Mouse (Mus musculus): ENCODE measurements around the gene Dagla. TPM values are rescaled to one million over a fixed set of nuclear protein-coding genes. Genes with fewer than 3 reads are reported as not detected.

Dagla gene
- total RNA-seq, 2 experiments from 2014 or later, result not detected

- ATAC-seq (ENCODE audit: poor library complexity, severe bottlenecking), result no peak
Observed at GRCm38 (mm10) chr19:10308990-10309389, 4.3 kb upstream of the Dagla start.

GRCm38 (mm10) chr19:10307941-10308340 is 3.3 kb upstream of the Dagla start:
- no peak for ATAC-seq (ENCODE audit: poor library complexity, severe bottlenecking)

GRCm38 (mm10) chr19:10307351-10307750 is 2.7 kb upstream of the Dagla start:
- ATAC-seq (ENCODE audit: poor library complexity, severe bottlenecking), result no peak

- ATAC-seq (ENCODE audit: poor library complexity, severe bottlenecking), result no peak
Observed at GRCm38 (mm10) chr19:10306521-10307243, 2.0 kb upstream of the Dagla start.

GRCm38 (mm10) chr19:10305640-10306039 is 963 bp upstream of the Dagla start:
- ATAC-seq (ENCODE audit: poor library complexity, severe bottlenecking), result no peak

- ATAC-seq (ENCODE audit: poor library complexity, severe bottlenecking), result no peak
Observed at GRCm38 (mm10) chr19:10304395-10304794, 282 bp downstream of the Dagla start.

GRCm38 (mm10) chr19:10302852-10303251 is 1.8 kb downstream of the Dagla start:
- ATAC-seq (ENCODE audit: poor library complexity, severe bottlenecking), result no peak

GRCm38 (mm10) chr19:10301866-10302356 is 2.8 kb downstream of the Dagla start:
- ATAC-seq (ENCODE audit: poor library complexity, severe bottlenecking), result no peak

GRCm38 (mm10) chr19:10301263-10301662 is 3.4 kb downstream of the Dagla start:
- no peak for ATAC-seq (ENCODE audit: poor library complexity, severe bottlenecking)

- ATAC-seq (ENCODE audit: poor library complexity, severe bottlenecking), result no peak
Observed at GRCm38 (mm10) chr19:10300809-10301208, 3.9 kb downstream of the Dagla start.

- no peak for ATAC-seq (ENCODE audit: poor library complexity, severe bottlenecking)
Observed at GRCm38 (mm10) chr19:10298268-10298667, 6.4 kb downstream of the Dagla start.

- no peak for ATAC-seq (ENCODE audit: poor library complexity, severe bottlenecking)
Observed at GRCm38 (mm10) chr19:10297041-10297503, 7.6 kb downstream of the Dagla start.

- no peak for ATAC-seq (ENCODE audit: poor library complexity, severe bottlenecking)
Observed at GRCm38 (mm10) chr19:10296306-10296705, 8.4 kb downstream of the Dagla start.

- ATAC-seq (ENCODE audit: poor library complexity, severe bottlenecking), result no peak
Observed at GRCm38 (mm10) chr19:10294631-10295562, 9.8 kb downstream of the Dagla start.

GRCm38 (mm10) chr19:10293987-10294386 is 10.7 kb downstream of the Dagla start:
- ATAC-seq (ENCODE audit: poor library complexity, severe bottlenecking), result no peak

- no peak for ATAC-seq (ENCODE audit: poor library complexity, severe bottlenecking)
Observed at GRCm38 (mm10) chr19:10291896-10292490, 12.7 kb downstream of the Dagla start.

GRCm38 (mm10) chr19:10290153-10290945 is 14.3 kb downstream of the Dagla start:
- ATAC-seq (ENCODE audit: poor library complexity, severe bottlenecking), result peak; percentile 81

- no peak for ATAC-seq (ENCODE audit: poor library complexity, severe bottlenecking)
Observed at GRCm38 (mm10) chr19:10289609-10290150, 15.0 kb downstream of the Dagla start.

GRCm38 (mm10) chr19:10288125-10289040 is 16.3 kb downstream of the Dagla start:
- ATAC-seq (ENCODE audit: poor library complexity, severe bottlenecking), result no peak
